Mouse (Mus musculus) heart, adult 9 months (tissue): ENCODE measurements around the gene Uqcc2.

Experiments
- DNase-seq, 2 experiments: peaks; one replicate each; pipeline ENCODE4 v3.0.0; 2022; ENCODE audit warnings: low spot score in 2 of 2

Uqcc2 gene

GRCm38 (mm10) chr17:27133551-27134141, at the start of gene Uqcc2:
TSS of gene Uqcc2 (minus strand) at chr17:27133916.
- peak; percentile 97 to 98 for DNase-seq

- DNase-seq = no peak
Observed at GRCm38 (mm10) chr17:27182401-27182800, 48.7 kb upstream of the Uqcc2 start.

- peak in 1 of 2 experiments; percentile 39 for DNase-seq
Observed at GRCm38 (mm10) chr17:27181666-27182065, 48.0 kb upstream of the Uqcc2 start.

GRCm38 (mm10) chr17:27179681-27180280, 46.1 kb upstream of the Uqcc2 start:
- no peak for DNase-seq

- no peak for DNase-seq
Observed at GRCm38 (mm10) chr17:27178427-27179177, 44.9 kb upstream of the Uqcc2 start.

- no peak for DNase-seq
Observed at GRCm38 (mm10) chr17:27178019-27178418, 44.3 kb upstream of the Uqcc2 start.

- DNase-seq = no peak
Observed at GRCm38 (mm10) chr17:27176754-27177153, 43.0 kb upstream of the Uqcc2 start.

GRCm38 (mm10) chr17:27176287-27176686, 42.6 kb upstream of the Uqcc2 start:
- DNase-seq = no peak

GRCm38 (mm10) chr17:27175196-27175874, 41.6 kb upstream of the Uqcc2 start:
- DNase-seq = no peak

- DNase-seq = peak in 1 of 2 experiments; percentile 46
Observed at GRCm38 (mm10) chr17:27173715-27174114, 40.0 kb upstream of the Uqcc2 start.

GRCm38 (mm10) chr17:27172459-27172858, 38.7 kb upstream of the Uqcc2 start:
- no peak for DNase-seq

- DNase-seq = no peak
Observed at GRCm38 (mm10) chr17:27171121-27171520, 37.4 kb upstream of the Uqcc2 start.

GRCm38 (mm10) chr17:27169952-27170695, 36.4 kb upstream of the Uqcc2 start:
- DNase-seq = no peak

GRCm38 (mm10) chr17:27168569-27168968, 34.9 kb upstream of the Uqcc2 start:
- DNase-seq = no peak

GRCm38 (mm10) chr17:27167545-27167944, 33.8 kb upstream of the Uqcc2 start, which contains the start of gene Ip6k3:
TSS of gene Ip6k3 (minus strand) at chr17:27167795.
- no peak for DNase-seq

- DNase-seq = no peak
Observed at GRCm38 (mm10) chr17:27166901-27167300, 33.2 kb upstream of the Uqcc2 start.

- DNase-seq = no peak
Observed at GRCm38 (mm10) chr17:27165054-27165773, 31.5 kb upstream of the Uqcc2 start.

- DNase-seq = peak; percentile 74 to 85
Observed at GRCm38 (mm10) chr17:27160905-27161304, 27.2 kb upstream of the Uqcc2 start.

- no peak for DNase-seq
Observed at GRCm38 (mm10) chr17:27159169-27159568, 25.5 kb upstream of the Uqcc2 start.

- peak; percentile 51 to 59 for DNase-seq
Observed at GRCm38 (mm10) chr17:27158439-27158838, 24.7 kb upstream of the Uqcc2 start.

GRCm38 (mm10) chr17:27155752-27156151, 22.0 kb upstream of the Uqcc2 start:
- DNase-seq = no peak
